Mouse (Mus musculus) stomach, postnatal 0 days (tissue): ENCODE measurements at regions not wholly inside any gene's neighbourhood (a gene's known extent, or its start where the extent isn't known, plus 50 kb on each side); places are given as distances from the start of the nearest gene placed in this dataset.

Experiments
- CTCF ChIP-seq: IDR thresholded peaks from 2 replicates; pipeline ENCODE4 v1.5.1; 2016; ENCODE audit warnings: antibody characterized with exemption, low read depth, mild to moderate bottlenecking, moderate library complexity
- EP300 ChIP-seq: optimal IDR thresholded peaks from 2 replicates; pipeline ENCODE3; 2016; ENCODE audit warnings: antibody characterized with exemption

DNA sequence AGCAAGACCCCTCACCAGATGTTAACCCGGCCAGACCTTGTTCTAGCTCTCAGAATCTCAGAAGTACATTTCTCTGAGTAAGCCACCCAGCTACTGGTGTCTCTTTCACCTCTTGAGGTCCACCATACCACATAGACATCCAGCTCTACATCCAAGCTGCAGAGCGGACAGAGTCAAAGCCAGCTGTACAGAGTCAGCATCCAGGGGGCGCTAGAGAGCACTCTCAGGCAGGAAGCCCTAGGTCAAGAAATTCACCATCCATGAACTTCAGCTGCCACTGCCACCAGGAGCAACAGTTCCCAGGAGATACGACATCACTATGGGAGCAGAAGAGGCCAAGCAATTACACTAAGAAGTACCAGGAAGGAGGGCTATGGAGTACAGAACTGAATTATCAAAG is 217.0 kb downstream of the Skap2 start:
- TF ChIP-seq CTCF (peak; percentile 70), EP300 (no peak)
